Mouse (Mus musculus) right cerebral cortex, adult 2 months (tissue): ENCODE measurements at regions not wholly inside any gene's neighbourhood (a gene's known extent, or its start where the extent isn't known, plus 50 kb on each side); places are given as distances from the start of the nearest gene placed in this dataset.

Experiments
- DNase-seq, 2 experiments: peaks; one replicate each; pipeline ENCODE4 v3.0.0; 2021 to 2022; ENCODE audit warnings: low spot score in 2 of 2

GRCm38 (mm10) chr10:25857954-25858616 lies 220.0 kb upstream of the Gm9767 start:
- no peak for DNase-seq

GRCm38 (mm10) chr10:25844348-25844747 lies 233.7 kb upstream of the Gm9767 start:
- no peak for DNase-seq

DNA sequence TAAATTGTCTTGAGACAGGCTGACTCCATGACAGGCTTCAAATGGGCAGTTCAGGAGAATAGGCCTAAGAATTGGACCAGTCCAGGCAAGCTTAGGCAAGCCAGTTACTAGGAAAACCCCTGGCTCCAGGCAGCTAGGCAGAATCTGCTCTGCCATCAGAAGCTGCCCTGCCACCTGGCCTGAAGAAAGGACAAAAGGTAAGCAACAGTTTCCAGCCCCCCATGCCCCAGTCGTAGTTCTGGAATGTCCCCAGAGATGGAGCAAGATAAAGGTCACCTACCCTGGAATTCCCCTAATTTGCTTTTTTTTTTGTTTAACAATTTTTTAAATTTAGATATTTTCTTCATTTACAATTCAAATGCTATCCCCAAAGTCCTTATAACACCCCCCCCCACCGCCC lies 248.8 kb upstream of the Gm9767 start:
- DNase-seq: no peak

GRCm38 (mm10) chr10:25804223-25804622 lies 268.2 kb upstream of the Smlr1 start:
- DNase-seq: no peak

GRCm38 (mm10) chr10:25801499-25801898 lies 265.4 kb upstream of the Smlr1 start:
- DNase-seq: no peak

DNA sequence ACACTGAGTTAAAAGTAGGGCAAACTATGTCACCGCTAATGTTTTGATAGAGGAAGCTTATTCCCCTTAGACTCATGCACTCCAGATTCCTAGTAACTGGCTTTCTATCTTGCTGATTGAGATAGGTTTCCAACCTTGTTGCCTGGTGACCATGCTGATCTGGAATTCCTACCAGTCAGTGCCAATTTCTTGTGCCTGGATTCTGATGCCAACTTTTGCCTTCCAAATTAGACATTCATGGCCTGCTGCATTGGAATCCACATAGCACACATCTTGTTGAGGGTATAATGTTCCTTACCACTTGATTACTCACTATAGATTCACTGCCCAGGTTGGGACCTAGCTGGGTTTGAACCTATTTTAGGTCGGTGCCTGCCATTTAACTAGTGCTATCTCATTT lies 262.8 kb upstream of the Smlr1 start:
- DNase-seq: no peak

- no peak for DNase-seq
These were observed 254.3 kb upstream of the Smlr1 start for GRCm38 (mm10) chr10:25790363-25790821.

GRCm38 (mm10) chr10:25788660-25789059 lies 252.6 kb upstream of the Smlr1 start:
- DNase-seq: no peak

GRCm38 (mm10) chr10:25788004-25788403 lies 251.9 kb upstream of the Smlr1 start:
- no peak for DNase-seq

- no peak for DNase-seq
These were observed 247.8 kb upstream of the Smlr1 start for GRCm38 (mm10) chr10:25783861-25784260.

DNA sequence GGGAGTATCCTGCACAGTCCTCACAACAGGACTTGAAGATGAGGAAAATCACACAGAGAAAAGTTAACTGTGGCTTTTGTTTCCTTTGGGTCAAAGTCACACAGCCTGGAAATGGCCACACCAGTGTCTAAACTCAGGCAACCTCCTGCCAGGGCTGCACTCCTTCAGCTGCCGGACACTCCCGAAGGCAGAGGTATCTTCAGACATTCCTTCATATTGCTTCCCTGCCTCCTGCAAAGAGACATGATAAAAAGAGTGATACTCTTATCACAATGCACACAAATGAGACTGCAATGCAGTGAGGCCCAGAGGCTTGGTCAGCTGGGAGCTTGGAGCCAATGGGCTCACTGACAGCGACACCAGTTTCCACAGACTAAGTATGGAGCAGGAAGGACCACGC lies 243.4 kb upstream of the Smlr1 start:
- DNase-seq: no peak

DNA sequence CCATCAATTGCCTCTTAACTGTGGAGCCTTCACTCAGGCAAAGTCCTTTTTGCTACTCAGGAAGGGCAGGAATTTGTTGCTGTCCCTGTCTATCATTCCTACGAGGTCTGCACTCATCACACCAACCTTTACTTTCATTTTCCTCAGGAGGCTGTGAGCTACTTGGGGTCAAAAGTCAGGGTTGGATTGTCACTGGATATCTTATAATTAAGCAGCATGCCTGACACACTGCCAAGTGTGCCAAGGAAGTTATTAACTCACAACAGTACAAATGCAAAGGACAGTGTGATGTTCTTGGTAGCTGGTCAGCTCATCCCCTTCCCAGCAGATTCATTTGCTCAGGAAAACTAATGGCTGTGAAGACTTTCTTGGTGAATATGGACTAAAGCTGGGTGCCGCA lies 241.7 kb upstream of the Smlr1 start:
- no peak for DNase-seq

DNA sequence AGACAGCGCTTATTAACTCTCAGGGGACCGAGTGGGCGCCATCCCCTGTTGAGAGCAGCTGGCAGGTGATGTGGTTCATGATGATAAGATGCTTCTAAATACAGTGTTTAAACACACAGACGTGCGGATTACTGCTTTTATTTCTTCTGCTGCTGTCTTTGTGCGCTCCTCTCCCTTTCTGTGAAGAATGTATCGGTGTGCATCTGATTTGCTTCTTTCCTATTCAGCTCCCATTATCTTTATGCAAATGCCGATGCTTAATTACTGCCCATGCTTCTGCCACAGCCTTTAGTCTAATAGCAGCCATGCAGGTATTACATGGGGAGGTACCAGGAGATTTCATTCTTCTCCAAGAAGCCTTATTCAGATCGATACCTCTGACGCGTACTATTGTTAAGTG lies 240.6 kb upstream of the Smlr1 start:
- DNase-seq: no peak

DNA sequence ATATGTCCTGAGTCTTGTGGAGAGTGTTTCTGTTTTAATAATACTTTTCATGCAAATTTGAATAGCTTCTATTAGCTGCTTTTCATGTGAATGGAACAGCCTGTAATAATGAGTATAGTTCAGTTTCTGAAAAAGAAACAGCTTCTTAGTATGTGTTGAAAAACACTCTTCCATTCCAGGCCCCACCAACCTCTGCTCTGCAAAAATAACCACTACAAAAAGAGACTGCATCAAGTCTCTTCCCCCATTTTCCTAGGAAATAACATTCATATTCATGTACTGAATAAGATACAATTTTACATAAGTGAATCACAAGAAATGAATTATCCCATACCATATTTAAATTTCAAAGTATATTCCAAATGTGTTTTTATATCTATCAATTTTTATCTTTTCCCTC lies 234.0 kb upstream of the Smlr1 start:
- DNase-seq: no peak

- no peak for DNase-seq
These were observed 232.4 kb upstream of the Smlr1 start for GRCm38 (mm10) chr10:25768456-25768855.

- no peak for DNase-seq
These were observed 218.2 kb upstream of the Smlr1 start for GRCm38 (mm10) chr10:25754300-25754699.

- peak; percentile 18 to 27 for DNase-seq
These were observed 206.6 kb upstream of the Smlr1 start for GRCm38 (mm10) chr10:25742678-25743077.

DNA sequence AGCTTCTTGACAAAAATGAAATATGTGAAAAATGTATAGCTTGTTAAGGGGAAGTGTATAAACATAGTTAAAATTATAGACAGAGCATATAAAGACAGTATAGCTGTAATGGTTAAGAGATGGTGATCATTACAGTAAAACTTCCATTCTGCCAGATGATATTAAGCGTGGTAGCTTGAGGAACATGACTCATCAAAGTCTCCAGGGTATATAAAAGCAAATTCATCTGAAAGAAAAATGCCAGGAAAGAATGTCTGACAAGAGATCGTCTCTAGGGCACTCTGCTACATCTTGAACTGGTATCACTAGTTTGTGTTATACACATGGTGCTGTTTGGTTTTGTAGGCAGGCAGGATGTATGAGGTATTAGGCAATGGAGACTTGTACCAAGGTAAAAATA lies 204.9 kb upstream of the Smlr1 start:
- no peak for DNase-seq

- DNase-seq: no peak
These were observed 194.4 kb upstream of the Smlr1 start for GRCm38 (mm10) chr10:25730470-25730869.

GRCm38 (mm10) chr10:25723966-25724365 lies 187.9 kb upstream of the Smlr1 start:
- DNase-seq: no peak

DNA sequence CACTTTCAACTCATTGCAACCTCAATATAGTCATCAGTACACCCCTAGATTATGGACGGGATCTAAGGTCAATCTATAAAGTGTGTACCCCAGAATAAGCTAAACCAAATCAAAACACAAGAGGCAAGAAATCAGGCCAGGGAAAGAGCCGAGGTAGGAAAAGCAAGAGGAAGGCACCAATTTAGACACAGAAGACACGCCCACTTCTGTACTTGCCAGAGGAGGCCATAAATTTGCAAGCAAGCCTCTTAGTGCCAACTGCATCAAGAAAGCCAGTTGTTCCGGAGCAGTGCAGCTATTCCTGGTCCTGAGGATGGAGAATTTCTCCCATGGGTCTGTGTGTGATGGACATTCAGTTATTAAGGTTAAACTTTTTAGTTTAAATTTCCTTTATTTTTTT lies 179.7 kb upstream of the Smlr1 start:
- no peak for DNase-seq

- no peak for DNase-seq
These were observed 178.6 kb upstream of the Smlr1 start for GRCm38 (mm10) chr10:25714636-25715035.

- DNase-seq: peak; percentile 55 to 66
These were observed 178.0 kb upstream of the Smlr1 start for GRCm38 (mm10) chr10:25714041-25714440.

DNA sequence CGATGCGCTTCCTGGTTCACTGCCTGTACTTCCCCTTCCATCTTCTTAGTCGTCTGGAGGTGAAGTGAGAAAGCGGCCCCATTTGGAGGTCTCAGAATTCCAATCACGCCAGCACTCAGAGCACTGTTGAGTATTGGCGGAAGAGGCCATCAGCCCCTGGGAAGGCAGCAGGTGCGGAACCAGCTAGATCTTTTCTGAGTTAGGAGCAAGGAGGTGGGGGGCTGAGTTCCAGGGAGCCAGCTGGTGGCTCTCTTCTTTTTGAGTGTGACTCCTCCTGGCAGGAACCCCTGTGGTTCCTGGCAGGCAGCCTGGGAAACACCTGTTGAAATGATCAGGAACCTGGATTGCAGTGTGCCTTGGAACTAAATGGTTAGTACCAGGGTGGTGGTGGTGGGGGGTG lies 171.9 kb upstream of the Smlr1 start:
- no peak for DNase-seq
